Mouse (Mus musculus) ES-Bruce4 (cell line): Measurements from ENCODE around the gene Olfr1099. TPM values are rescaled to one million over a fixed set of nuclear protein-coding genes. Genes with fewer than 3 reads are reported as not detected.

Experiments used
- H3K27ac ChIP-seq: 2 replicates; pipeline ENCODE4 v1.5.1; 2012; ENCODE audit warnings: low read length, inconsistent platforms; ENCODE audit not compliant: insufficient read depth
- H3K27me3 ChIP-seq: 2 replicates; pipeline ENCODE4 v1.6.1; 2012; ENCODE audit warnings: mild to moderate bottlenecking, low read length, inconsistent platforms; ENCODE audit not compliant: control insufficient read depth, poor library complexity, insufficient read depth, severe bottlenecking
- H3K36me3 ChIP-seq: 2 replicates; pipeline ENCODE4 v1.6.1; 2012; ENCODE audit warnings: inconsistent platforms, mild to moderate bottlenecking, low read length, moderate library complexity; ENCODE audit not compliant: control insufficient read depth, poor library complexity, insufficient read depth, severe bottlenecking
- H3K4me1 ChIP-seq: one replicate; pipeline ENCODE4 v1.8.1; 2011; ENCODE audit warnings: low read length; ENCODE audit not compliant: control insufficient read depth, insufficient read depth
- H3K4me3 ChIP-seq: 2 replicates; pipeline ENCODE4 v1.5.1; 2011; ENCODE audit warnings: low read depth, mild to moderate bottlenecking, low read length
- H3K9ac ChIP-seq: 2 replicates; pipeline ENCODE4 v1.6.1; 2012; ENCODE audit warnings: low read depth, mild to moderate bottlenecking, inconsistent platforms; ENCODE audit not compliant: poor library complexity, severe bottlenecking
- H3K9me3 ChIP-seq: replicated peaks from 2 replicates; pipeline ENCODE4 v1.6.1; 2012; ENCODE audit warnings: mild to moderate bottlenecking, low read length, inconsistent platforms; ENCODE audit not compliant: control insufficient read depth, poor library complexity, insufficient read depth, severe bottlenecking
- CTCF ChIP-seq: IDR thresholded peaks from one replicate; pipeline ENCODE4 v1.8.1; 2011; ENCODE audit warnings: low read depth, low read length
- EP300 ChIP-seq: IDR thresholded peaks from 2 replicates; pipeline ENCODE4 v1.6.1; 2011; ENCODE audit warnings: low read depth, low read length; ENCODE audit not compliant: insufficient read depth
- POLR2A ChIP-seq: IDR thresholded peaks from one replicate; pipeline ENCODE4 v1.8.1; 2011; ENCODE audit warnings: low read length; ENCODE audit not compliant: insufficient read depth
- polyA plus RNA-seq: library from polyadenylated mRNA; stranded (reverse); fragments of >200 nt; gene quantifications from 2 replicates; pipeline ENCODE4 v1.2.4, GENCODE M21; 2011; ENCODE audit warnings: low read depth; ENCODE audit not compliant: missing spikeins, insufficient read depth, insufficient read length

The Olfr1099 gene
- polyA plus RNA-seq, 1 experiment = not detected

DNA sequence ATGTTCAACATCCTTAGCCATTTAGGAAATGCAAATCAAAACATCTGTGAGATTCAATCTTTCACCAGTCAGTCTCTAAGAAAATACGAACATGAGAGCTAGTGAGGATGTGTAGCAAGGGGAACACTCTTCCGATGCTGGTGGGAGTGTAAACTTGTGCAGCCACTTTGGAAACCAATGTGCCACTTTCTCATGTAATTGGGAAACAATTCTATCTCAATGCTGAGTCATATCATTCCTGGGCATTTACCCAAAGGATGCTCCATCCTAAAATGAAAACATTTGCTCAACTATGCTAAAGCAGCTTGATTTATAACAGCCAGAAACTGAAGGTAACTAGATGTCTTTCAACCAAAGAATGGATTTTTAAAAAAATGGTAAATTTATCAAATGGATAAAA, 54.8 kb downstream of the Olfr1099 start:
- H3K36me3 ChIP-seq = no peaks in the 10 kb centered on the region
- no peak overlapping the region for H3K4me3 ChIP-seq
- H3K9ac ChIP-seq = no peak overlapping the region
- no peaks in the 10 kb centered on the region for H3K27me3 ChIP-seq
- no peaks in the 10 kb centered on the region for H3K4me1 ChIP-seq
- TF ChIP-seq CTCF (no peak), EP300 (no peak), POLR2A (no peak)
- H3K9me3 ChIP-seq = no peaks in the 10 kb centered on the region
- no peak overlapping the region for H3K27ac ChIP-seq

Other genes starting within 250 kb of the Olfr1099 start
- gene Olfr1089, start 227.0 kb downstream of the Olfr1099 start, polyA plus RNA-seq = not detected in 2 replicates
- not detected in 2 replicates for gene Olfr1090, start 201.7 kb downstream of the Olfr1099 start, polyA plus RNA-seq
- gene Olfr1093, start 178.2 kb downstream of the Olfr1099 start, polyA plus RNA-seq = not detected in 2 replicates
- gene Olfr141, start 150.7 kb downstream of the Olfr1099 start, polyA plus RNA-seq = not detected in 2 replicates
- not detected in 2 replicates for gene Olfr1094, start 136.0 kb downstream of the Olfr1099 start, polyA plus RNA-seq
- not detected in 2 replicates for gene Olfr1095, start 109.0 kb downstream of the Olfr1099 start, polyA plus RNA-seq
- not detected in 2 replicates for gene Gm13723, start 85.9 kb downstream of the Olfr1099 start, polyA plus RNA-seq
- not detected in 2 replicates for gene Olfr1097, start 68.5 kb downstream of the Olfr1099 start, polyA plus RNA-seq
- gene Olfr1098, start 36.1 kb downstream of the Olfr1099 start, polyA plus RNA-seq = not detected in 2 replicates
- not detected in 2 replicates for gene Olfr1100, start 19.3 kb upstream of the Olfr1099 start, polyA plus RNA-seq
- not detected in 2 replicates for gene Olfr1101, start 30.5 kb upstream of the Olfr1099 start, polyA plus RNA-seq
- not detected in 2 replicates for gene Olfr1102, start 37.7 kb upstream of the Olfr1099 start, polyA plus RNA-seq
- not detected in 2 replicates for gene Olfr1104, start 66.4 kb upstream of the Olfr1099 start, polyA plus RNA-seq
- gene Olfr1105, start 75.8 kb upstream of the Olfr1099 start, polyA plus RNA-seq = not detected in 2 replicates
- gene Olfr1106, start 91.6 kb upstream of the Olfr1099 start, polyA plus RNA-seq = not detected in 2 replicates
- not detected in 2 replicates for gene Olfr1107, start 115.1 kb upstream of the Olfr1099 start, polyA plus RNA-seq
- gene Olfr1109, start 135.3 kb upstream of the Olfr1099 start, polyA plus RNA-seq = not detected in 2 replicates
- not detected in 2 replicates for gene Olfr259, start 153.9 kb upstream of the Olfr1099 start, polyA plus RNA-seq
- not detected in 2 replicates for gene Olfr1110, start 179.6 kb upstream of the Olfr1099 start, polyA plus RNA-seq
- not detected in 2 replicates for gene Olfr1111, start 191.9 kb upstream of the Olfr1099 start, polyA plus RNA-seq
- not detected in 2 replicates for gene Olfr1112, start 227.1 kb upstream of the Olfr1099 start, polyA plus RNA-seq
- not detected in 2 replicates for gene Olfr1113, start 248.3 kb upstream of the Olfr1099 start, polyA plus RNA-seq